Mouse (Mus musculus) urinary bladder, postnatal 4 days (tissue): ENCODE measurements around the gene Lrrc3b.

Experiments
- DNase-seq, 2 experiments: peaks; one replicate each; pipeline ENCODE4 v3.0.0; 2021 to 2022; ENCODE audit warnings: low spot score in 2 of 2

The Lrrc3b gene

DNA sequence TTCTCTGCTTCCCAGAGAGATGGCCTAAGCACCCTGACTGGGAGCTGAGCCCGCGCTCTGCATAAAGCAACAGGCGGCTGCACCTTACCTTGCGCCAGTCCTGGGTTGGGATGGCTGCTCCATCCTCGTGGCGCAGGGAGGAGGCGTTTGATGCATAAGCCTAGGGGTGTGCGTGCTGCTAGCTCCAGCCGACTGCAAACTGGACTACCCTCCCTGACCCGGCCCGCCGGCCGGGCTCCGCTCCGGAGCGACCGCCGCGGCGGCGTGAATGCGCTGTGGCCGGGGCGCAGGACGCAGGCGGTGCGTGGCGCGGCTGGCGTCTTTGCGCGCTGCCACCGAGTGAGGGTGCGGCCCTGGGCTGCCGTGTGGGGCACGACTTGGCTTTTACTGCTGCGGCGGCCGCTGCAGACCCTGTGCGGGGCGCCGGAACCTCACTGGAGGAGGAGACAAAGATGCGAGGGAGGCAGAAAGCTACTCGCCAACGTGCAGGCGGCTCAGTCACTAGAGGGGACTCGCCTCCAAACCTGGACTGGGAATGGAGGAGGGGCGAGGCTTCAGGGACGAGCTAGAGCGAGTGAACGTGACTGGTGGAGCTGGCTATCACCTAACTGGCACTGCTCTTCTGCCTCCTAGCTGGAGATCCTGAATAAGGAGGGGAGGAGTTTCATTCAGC, at the start of gene Lrrc3b:
Gene Lrrc3b (minus strand): TSS at position 503 of the 673 bp plus-strand sequence.
- peak in 1 of 2 experiments; percentile 58 for DNase-seq

- no peak for DNase-seq
These were observed 38.9 kb upstream of the Lrrc3b start for GRCm38 (mm10) chr14:15477668-15478067.

GRCm38 (mm10) chr14:15438096-15438484, 697 bp downstream of the Lrrc3b start:
- no peak for DNase-seq

GRCm38 (mm10) chr14:15437501-15437941, 1.3 kb downstream of the Lrrc3b start:
- no peak for DNase-seq

- no peak for DNase-seq
These were observed 1.7 kb downstream of the Lrrc3b start for GRCm38 (mm10) chr14:15437046-15437445.

DNA sequence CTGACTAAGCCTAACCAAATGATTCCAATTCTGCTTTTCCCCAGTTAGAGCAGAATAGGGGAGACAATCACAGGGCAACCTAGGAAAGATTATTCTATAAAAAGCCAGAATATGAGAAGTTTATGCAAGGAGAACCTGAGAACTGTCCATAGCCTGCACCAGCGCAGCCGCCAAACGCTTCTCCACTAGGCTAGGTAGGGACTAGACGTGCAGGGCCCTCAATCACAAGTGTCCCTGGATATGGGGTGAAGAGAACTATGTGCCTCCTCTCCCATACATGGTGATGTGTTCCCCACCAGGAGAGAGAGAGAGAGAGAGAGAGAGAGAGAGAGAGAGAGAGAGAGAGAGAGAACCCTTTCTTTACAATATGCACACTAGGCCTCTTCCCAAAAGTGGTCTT, 2.2 kb downstream of the Lrrc3b start:
- DNase-seq = no peak

- no peak for DNase-seq
These were observed 6.4 kb downstream of the Lrrc3b start for GRCm38 (mm10) chr14:15432396-15432795.

DNA sequence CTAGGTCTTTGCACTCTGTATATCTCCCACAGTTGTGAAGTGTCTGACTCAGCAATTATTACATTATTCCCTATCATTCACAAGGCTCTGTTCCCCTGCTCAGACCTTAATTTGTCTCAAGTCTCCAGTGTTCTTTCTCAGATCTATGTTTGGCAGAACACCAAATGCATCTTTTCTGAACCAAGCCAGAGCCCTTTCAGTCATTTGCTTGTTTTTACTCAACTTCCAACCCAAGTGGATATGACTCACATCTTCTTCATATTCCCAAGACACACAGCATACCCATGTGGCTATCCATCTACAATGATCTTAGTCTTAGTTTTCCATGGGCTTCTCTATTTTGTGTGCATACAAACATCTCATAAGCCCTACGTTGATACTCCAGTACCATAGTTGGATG, 17.2 kb downstream of the Lrrc3b start:
- no peak for DNase-seq

DNA sequence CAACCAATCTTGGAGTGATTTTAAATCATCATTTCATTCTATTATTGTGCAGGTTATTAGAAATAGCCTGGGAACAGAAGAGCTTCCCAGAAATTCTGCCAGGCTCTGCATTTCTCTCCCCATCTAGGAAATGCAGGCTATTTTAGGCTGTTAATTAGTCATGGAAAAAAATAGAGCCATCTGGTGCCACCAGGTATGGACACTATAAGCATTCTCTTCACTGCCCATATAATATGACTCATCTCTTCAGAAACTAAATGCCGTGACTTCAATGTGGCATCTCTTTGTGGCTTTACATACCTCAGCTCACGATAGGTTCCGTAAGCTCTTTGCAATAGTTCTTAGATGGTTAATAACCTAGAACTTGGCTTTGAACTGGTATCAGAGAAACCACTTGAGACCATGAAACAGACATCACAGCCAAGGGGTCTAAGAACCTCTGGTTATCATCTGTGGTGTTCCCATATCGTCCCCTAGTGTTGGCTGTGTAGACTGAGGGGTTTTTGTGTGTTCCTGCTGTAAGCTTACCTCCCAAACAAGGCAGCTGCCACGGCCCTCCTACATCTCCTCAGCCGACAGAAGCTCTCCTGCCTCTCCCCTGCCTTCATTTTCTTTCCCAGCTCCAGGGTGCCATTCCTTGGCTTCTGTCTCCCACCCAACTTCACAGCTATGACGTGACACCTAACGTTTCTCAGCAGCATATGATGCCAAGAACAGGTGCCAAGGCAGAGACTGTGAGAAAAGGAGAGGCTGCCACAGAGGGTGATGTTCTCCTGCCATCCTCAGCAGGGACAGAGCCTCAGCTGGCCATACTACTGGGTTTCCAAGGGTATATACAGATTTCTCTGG, 27.9 kb downstream of the Lrrc3b start:
- DNase-seq = no peak

- DNase-seq = no peak
These were observed 53.3 kb downstream of the Lrrc3b start for GRCm38 (mm10) chr14:15385536-15385935.

- no peak for DNase-seq
These were observed 53.8 kb downstream of the Lrrc3b start for GRCm38 (mm10) chr14:15384972-15385371.

- no peak for DNase-seq
These were observed 54.3 kb downstream of the Lrrc3b start for GRCm38 (mm10) chr14:15384532-15384931.

- DNase-seq = no peak
These were observed 55.7 kb downstream of the Lrrc3b start for GRCm38 (mm10) chr14:15383133-15383532.

- no peak for DNase-seq
These were observed 61.4 kb downstream of the Lrrc3b start for GRCm38 (mm10) chr14:15377368-15377767.

DNA sequence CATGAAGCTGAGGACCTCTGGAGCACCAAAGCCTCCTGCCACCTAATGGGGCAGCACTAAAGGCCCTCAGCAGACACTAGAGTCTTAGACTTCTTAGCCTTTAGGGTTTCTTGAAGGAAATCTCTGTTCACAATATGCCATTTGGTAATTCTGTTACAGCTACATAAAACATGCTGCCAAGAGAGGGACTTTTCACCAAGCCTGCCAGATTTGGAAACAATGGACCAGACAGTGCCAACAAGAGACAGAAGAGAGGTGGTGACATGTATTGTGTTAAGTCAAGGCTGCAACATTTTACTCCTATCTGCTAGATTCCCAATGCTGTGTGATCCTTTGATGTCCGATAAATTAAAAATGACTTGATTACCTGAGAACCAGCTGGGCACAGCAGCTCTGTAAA, 62.0 kb downstream of the Lrrc3b start:
- no peak for DNase-seq

GRCm38 (mm10) chr14:15374271-15374670, 64.5 kb downstream of the Lrrc3b start:
- no peak for DNase-seq

GRCm38 (mm10) chr14:15372985-15373384, 65.8 kb downstream of the Lrrc3b start:
- no peak for DNase-seq

DNA sequence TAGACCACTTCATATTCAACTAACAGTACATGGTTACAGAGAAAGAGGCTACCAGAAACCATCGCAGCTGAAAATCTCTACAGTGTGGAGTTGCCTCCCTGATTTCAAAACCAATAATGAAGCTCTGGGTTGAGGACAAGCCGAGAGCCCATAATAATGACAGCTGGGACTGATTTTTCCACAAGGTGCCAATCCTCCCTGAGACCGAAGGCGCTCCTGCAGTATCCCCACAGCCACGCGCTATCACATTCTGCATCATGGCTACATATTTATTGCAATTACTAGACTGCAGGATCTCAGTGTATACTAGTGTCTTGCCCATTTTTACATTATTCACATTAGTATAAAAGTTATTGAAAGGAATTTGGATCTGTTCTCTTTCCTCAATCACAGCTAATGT, 73.7 kb downstream of the Lrrc3b start:
- no peak for DNase-seq

DNA sequence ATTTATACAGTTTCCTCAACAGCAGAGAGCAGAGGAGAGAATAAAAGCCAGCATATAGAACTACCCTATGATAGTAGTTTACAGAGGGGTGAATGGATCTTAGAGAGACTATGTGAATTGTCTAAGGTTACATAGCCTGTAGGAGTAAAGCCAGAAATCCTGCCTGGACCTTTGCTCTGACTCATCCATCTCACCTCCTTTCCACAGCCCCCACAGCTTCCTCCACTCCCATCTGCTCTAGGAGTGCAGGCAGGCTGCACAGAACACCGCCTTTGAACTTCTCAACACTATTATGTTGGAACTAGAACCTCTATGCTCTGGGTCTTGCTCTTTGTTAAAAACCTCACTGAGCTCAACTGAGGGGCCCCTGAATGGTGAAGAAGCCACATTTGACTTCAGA, 78.9 kb downstream of the Lrrc3b start:
- DNase-seq = no peak

GRCm38 (mm10) chr14:15359134-15359533, 79.7 kb downstream of the Lrrc3b start:
- DNase-seq = no peak

DNA sequence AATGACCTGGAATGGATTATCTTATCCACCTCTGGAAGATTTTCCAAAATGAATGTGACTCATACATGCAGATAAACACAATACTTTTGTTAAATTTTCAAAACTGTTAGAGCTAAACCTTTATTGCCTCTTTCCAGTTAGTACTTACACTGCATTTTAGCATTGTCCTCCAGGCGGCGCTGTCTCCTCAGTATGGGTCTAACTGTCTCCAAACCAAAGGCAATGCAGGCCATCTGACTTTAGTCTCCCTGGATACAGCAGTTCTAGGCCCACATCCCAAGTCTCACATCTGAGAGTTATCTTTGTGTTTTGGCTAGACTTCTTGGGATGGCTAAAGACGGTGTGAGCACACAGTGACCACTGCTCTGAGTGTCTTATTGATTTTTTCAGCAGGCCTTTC, 83.3 kb downstream of the Lrrc3b start:
- DNase-seq = peak; percentile 38 to 85

DNA sequence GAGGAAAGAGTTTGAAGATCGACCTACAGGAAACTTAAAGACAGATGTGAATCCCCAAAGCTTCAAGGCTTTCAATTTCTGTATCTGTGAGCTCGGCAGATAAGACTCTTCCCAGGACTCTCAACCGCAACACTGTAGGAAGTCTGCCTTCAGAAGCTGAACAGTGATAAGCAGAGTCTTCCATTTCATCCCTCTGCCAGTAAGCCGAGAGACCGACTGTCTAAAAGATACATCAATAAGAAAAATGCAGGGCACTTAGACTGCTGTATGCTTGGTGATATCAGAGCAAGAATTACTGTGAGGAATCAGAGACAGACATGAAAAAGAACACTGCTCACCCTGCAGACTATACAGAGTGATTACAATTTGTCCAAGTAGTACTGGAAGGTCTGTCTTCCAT, 84.5 kb downstream of the Lrrc3b start:
- no peak for DNase-seq

GRCm38 (mm10) chr14:15333130-15333529, 105.7 kb downstream of the Lrrc3b start:
- no peak for DNase-seq
